Mouse (Mus musculus) urinary bladder, postnatal 36 days (tissue): ENCODE measurements at regions not wholly inside any gene's neighbourhood (a gene's known extent, or its start where the extent isn't known, plus 50 kb on each side); places are given as distances from the start of the nearest gene placed in this dataset.

Experiments used
- DNase-seq, 2 experiments: peaks; one replicate each; pipeline ENCODE4 v3.0.0; 2022; ENCODE audit warnings: low spot score in 2 of 2, mixed read lengths in 1 of 2

- DNase-seq: no peak
These were observed 602.7 kb upstream of the Akr1e1 start for GRCm38 (mm10) chr13:5211659-5212058.

GRCm38 (mm10) chr13:5229476-5229875 lies 620.5 kb upstream of the Akr1e1 start:
- no peak for DNase-seq

GRCm38 (mm10) chr13:5234232-5234631 lies 625.3 kb upstream of the Akr1e1 start:
- DNase-seq: no peak

GRCm38 (mm10) chr13:5235391-5235790 lies 625.9 kb upstream of the Klf6 start:
- no peak for DNase-seq

GRCm38 (mm10) chr13:5240541-5240940 lies 620.7 kb upstream of the Klf6 start:
- no peak for DNase-seq

GRCm38 (mm10) chr13:5242782-5243181 lies 618.5 kb upstream of the Klf6 start:
- DNase-seq: no peak

GRCm38 (mm10) chr13:5248671-5249391 lies 612.5 kb upstream of the Klf6 start:
- DNase-seq: no peak

- no peak for DNase-seq
These were observed 603.2 kb upstream of the Klf6 start for GRCm38 (mm10) chr13:5257891-5258660.

GRCm38 (mm10) chr13:5259760-5260159 lies 601.5 kb upstream of the Klf6 start:
- DNase-seq: no peak

GRCm38 (mm10) chr13:5272506-5273192 lies 588.6 kb upstream of the Klf6 start:
- DNase-seq: no peak

- DNase-seq: no peak
These were observed 584.7 kb upstream of the Klf6 start for GRCm38 (mm10) chr13:5276564-5276963.

GRCm38 (mm10) chr13:5289753-5290449 lies 571.4 kb upstream of the Klf6 start:
- no peak for DNase-seq

GRCm38 (mm10) chr13:5302141-5302540 lies 559.1 kb upstream of the Klf6 start:
- DNase-seq: no peak

GRCm38 (mm10) chr13:5306688-5307087 lies 554.6 kb upstream of the Klf6 start:
- no peak for DNase-seq

- DNase-seq: no peak
These were observed 548.0 kb upstream of the Klf6 start for GRCm38 (mm10) chr13:5313297-5313696.

GRCm38 (mm10) chr13:5315011-5315410 lies 546.3 kb upstream of the Klf6 start:
- peak in 1 of 2 experiments; percentile 1 for DNase-seq

- no peak for DNase-seq
These were observed 543.1 kb upstream of the Klf6 start for GRCm38 (mm10) chr13:5317941-5318856.

- no peak for DNase-seq
These were observed 515.6 kb upstream of the Klf6 start for GRCm38 (mm10) chr13:5345712-5346111.

- DNase-seq: peak in 1 of 2 experiments; percentile 1
These were observed 513.5 kb upstream of the Klf6 start for GRCm38 (mm10) chr13:5347503-5348469.
